ENCODE assay signal across 28 mouse cellular contexts in genomic region chr12:9026843-9027242, GRCm38 (mm10).
"Had no signal": no experiment of that assay in that cellular context is flagged by ENCODE, and none has a peak within 500 bp of the region (broad histone marks: within the 10 kb centered on the region; RNA-seq: fewer than 3 reads in every experiment).

No protein-coding gene starts in this region.

- H3K4me3 ChIP-seq: left cerebral cortex, adult 2 months; limb, embryonic 10.5 days; limb, embryonic 12.5 days; limb, embryonic 13.5 days; limb, embryonic 15.5 days; liver, embryonic 12.5 days; liver, embryonic 13.5 days; liver, embryonic 15.5 days; lung, embryonic 15.5 days; midbrain, embryonic 10.5 days; midbrain, embryonic 12.5 days; midbrain, embryonic 13.5 days; midbrain, embryonic 15.5 days; neural tube, embryonic 12.5 days had no signal

- H3K9me3 ChIP-seq: limb, embryonic 10.5 days; limb, embryonic 12.5 days; limb, embryonic 13.5 days; limb, embryonic 15.5 days; liver, embryonic 12.5 days; liver, embryonic 13.5 days; liver, embryonic 15.5 days; lung, embryonic 15.5 days; midbrain, embryonic 10.5 days; midbrain, embryonic 12.5 days; midbrain, embryonic 13.5 days; midbrain, embryonic 15.5 days; neural tube, embryonic 12.5 days had no signal

- H3K27me3 ChIP-seq: limb, embryonic 12.5 days; limb, embryonic 13.5 days; limb, embryonic 15.5 days; liver, embryonic 12.5 days; liver, embryonic 13.5 days; liver, embryonic 15.5 days; lung, embryonic 15.5 days; midbrain, embryonic 12.5 days; midbrain, embryonic 13.5 days; midbrain, embryonic 15.5 days; neural tube, embryonic 12.5 days had no signal

- H3K4me2 ChIP-seq: limb, embryonic 12.5 days; limb, embryonic 13.5 days; limb, embryonic 15.5 days; liver, embryonic 11.5 days; liver, embryonic 12.5 days; liver, embryonic 13.5 days; liver, embryonic 15.5 days; lung, embryonic 14.5 days; lung, embryonic 15.5 days; midbrain, embryonic 11.5 days; midbrain, embryonic 12.5 days; midbrain, embryonic 13.5 days; midbrain, embryonic 15.5 days; neural tube, embryonic 12.5 days had no signal

- ATAC-seq: liver, embryonic 12.5 days; liver, postnatal 0 days; lung, postnatal 0 days; midbrain, embryonic 13.5 days; midbrain, embryonic 15.5 days; midbrain, embryonic 16.5 days had no signal

- DNase-seq: left cerebral cortex, postnatal 4 days; liver; liver, embryonic 13.5 days; liver, postnatal 0 days; lung, adult 18-20 months; lung, adult 2 months; lung, embryonic 14.5 days; lung, postnatal 14 days; lung, postnatal 36 days; lung, postnatal 4 days; midbrain, embryonic 14.5 days had no signal

- H3K4me1 ChIP-seq: limb, embryonic 15.5 days; neural tube, embryonic 12.5 days had no signal

- H3K36me3 ChIP-seq: liver, embryonic 12.5 days; liver, embryonic 13.5 days; liver, embryonic 15.5 days; lung, embryonic 15.5 days had no signal
